Mouse (Mus musculus) forebrain, embryonic 16.5 days (tissue): Measurements from ENCODE around the gene Fstl4. TPM values are rescaled to one million over a fixed set of nuclear protein-coding genes. Genes with fewer than 3 reads are reported as not detected.

ENCODE experiments used
- ATAC-seq: fragments of 200-750 bp; cut with Nextera tagmentation; 2 replicates; pipeline ENCODE4 v1.8.0; 2017; ENCODE audit warnings: mild to moderate bottlenecking, moderate library complexity
- H3K27ac ChIP-seq: fragments of 300-500 bp; sonication (generic); 2 replicates; pipeline ENCODE4 v1.5.1; 2014; ENCODE audit warnings: low read length, control low read depth
- H3K27me3 ChIP-seq: fragments of 300-500 bp; sonication (generic); replicated peaks from 2 replicates; pipeline ENCODE4 v1.6.1; 2014; ENCODE audit warnings: low read length; ENCODE audit not compliant: control insufficient read depth, insufficient read depth
- H3K36me3 ChIP-seq: fragments of 300-500 bp; sonication (generic); 2 replicates; pipeline ENCODE4 v1.6.1; 2014; ENCODE audit not compliant: control insufficient read depth, insufficient read depth
- H3K4me1 ChIP-seq: fragments of 300-500 bp; sonication (generic); replicated peaks from 2 replicates; pipeline ENCODE4 v1.6.1; 2014; ENCODE audit warnings: low read length; ENCODE audit not compliant: control insufficient read depth, insufficient read depth
- H3K4me2 ChIP-seq: fragments of 300-500 bp; sonication (generic); 2 replicates; pipeline ENCODE4 v1.6.1; 2014; ENCODE audit warnings: mild to moderate bottlenecking, low read length, control low read depth
- H3K4me3 ChIP-seq: fragments of 300-500 bp; sonication (generic); replicated peaks from 2 replicates; pipeline ENCODE4 v1.5.1; 2014; ENCODE audit warnings: mild to moderate bottlenecking, low read length, control low read depth
- H3K9ac ChIP-seq: fragments of 300-500 bp; sonication (generic); replicated peaks from 2 replicates; pipeline ENCODE4 v1.6.1; 2014; ENCODE audit warnings: low read depth, low read length, control low read depth
- H3K9me3 ChIP-seq: fragments of 300-500 bp; sonication (generic); 2 replicates; pipeline ENCODE4 v1.6.1; 2016; ENCODE audit warnings: low read length; ENCODE audit not compliant: control insufficient read depth
- WGBS: fragments of 180-500 bp; shearing (Covaris S2); extraction: QIAGEN DNeasy Blood & Tissue Kit; methylation state at CpG from one replicate; pipeline ENCODE4 v1.1.7; 2014; 5-methylcytosine and 5-hydroxymethylcytosine counted together
- polyA plus RNA-seq: library from polyadenylated mRNA; unstranded; fragments of >200 nt; fragmentation: Nextera tagmentation; extraction: Ambion mirVana; gene quantifications from 2 replicates; pipeline ENCODE4 v1.2.1, GENCODE M21; 2015

Gene Fstl4
- polyA plus RNA-seq, 1 experiment from 2014 or later: 6.4 TPM

- H3K9ac ChIP-seq: no peak overlapping the region
- H3K4me1 ChIP-seq: no peaks in the 10 kb centered on the region
- H3K36me3 ChIP-seq: no peaks in the 10 kb centered on the region
- 92% methylated on average over 6 of the region's 6 CpGs for WGBS
- H3K27me3 ChIP-seq: no peaks in the 10 kb centered on the region
- no peak for ATAC-seq
- H3K9me3 ChIP-seq: no peaks in the 10 kb centered on the region
- no peak overlapping the region for H3K4me2 ChIP-seq
- H3K4me3 ChIP-seq: no peak overlapping the region
- H3K27ac ChIP-seq: no peak overlapping the region
These were observed 333.4 kb downstream of the Fstl4 start for GRCm38 (mm10) chr11:53097870-53098269.

- Histone ChIP-seq H3K4me3 (no peak overlapping the region), H3K4me1 (no peaks in the 10 kb centered on the region), H3K27me3 (no peaks in the 10 kb centered on the region), H3K27ac (no peak overlapping the region), H3K4me2 (no peak overlapping the region), H3K9me3 (no peaks in the 10 kb centered on the region), H3K36me3 (no peaks in the 10 kb centered on the region), H3K9ac (no peak overlapping the region)
- no peak for ATAC-seq
- 40% methylated on average over 3 of the region's 3 CpGs for WGBS
These were observed 334.4 kb downstream of the Fstl4 start for GRCm38 (mm10) chr11:53098780-53099198.

GRCm38 (mm10) chr11:53099322-53099721 is 334.9 kb downstream of the Fstl4 start:
- no peak overlapping the region for H3K9ac ChIP-seq
- H3K4me1 ChIP-seq: no peaks in the 10 kb centered on the region
- H3K4me2 ChIP-seq: no peak overlapping the region
- H3K27ac ChIP-seq: no peak overlapping the region
- no peaks in the 10 kb centered on the region for H3K9me3 ChIP-seq
- H3K36me3 ChIP-seq: no peaks in the 10 kb centered on the region
- ATAC-seq: no peak
- H3K27me3 ChIP-seq: no peaks in the 10 kb centered on the region
- H3K4me3 ChIP-seq: no peak overlapping the region
- WGBS: 92% methylated on average over 5 of the region's 5 CpGs

- Histone ChIP-seq H3K27me3 (no peaks in the 10 kb centered on the region), H3K27ac (no peak overlapping the region), H3K4me2 (no peak overlapping the region), H3K36me3 (no peaks in the 10 kb centered on the region), H3K9ac (no peak overlapping the region), H3K9me3 (no peaks in the 10 kb centered on the region), H3K4me1 (no peaks in the 10 kb centered on the region), H3K4me3 (no peak overlapping the region)
- no peak for ATAC-seq
- WGBS: 89% methylated on average over 5 of the region's 5 CpGs
These were observed 337.3 kb downstream of the Fstl4 start for GRCm38 (mm10) chr11:53101732-53102131.

GRCm38 (mm10) chr11:53103601-53104325 is 339.3 kb downstream of the Fstl4 start:
- H3K36me3 ChIP-seq: no peaks in the 10 kb centered on the region
- H3K4me3 ChIP-seq: no peak overlapping the region
- WGBS: 30% methylated on average over 10 of the region's 10 CpGs
- no peaks in the 10 kb centered on the region for H3K9me3 ChIP-seq
- no peak overlapping the region for H3K9ac ChIP-seq
- H3K27ac ChIP-seq: no peak overlapping the region
- H3K4me2 ChIP-seq: no peak overlapping the region
- H3K4me1 ChIP-seq: no peaks in the 10 kb centered on the region; the same call in 1 of the 2 replicates
- no peak for ATAC-seq
- no peaks in the 10 kb centered on the region for H3K27me3 ChIP-seq

GRCm38 (mm10) chr11:53107706-53108105 is 343.3 kb downstream of the Fstl4 start:
- WGBS: 42% methylated on average over 5 of the region's 5 CpGs
- H3K4me2 ChIP-seq: no peak overlapping the region
- ATAC-seq: no peak

GRCm38 (mm10) chr11:53108798-53109197 is 344.4 kb downstream of the Fstl4 start:
- no peaks in the 10 kb centered on the region for H3K9me3 ChIP-seq
- 92% methylated on average over 6 of the region's 6 CpGs for WGBS
- no peaks in the 10 kb centered on the region; the same call in 1 of the 2 replicates for H3K4me1 ChIP-seq
- H3K4me2 ChIP-seq: no peak overlapping the region
- no peaks in the 10 kb centered on the region for H3K36me3 ChIP-seq
- H3K27ac ChIP-seq: no peak overlapping the region
- no peak overlapping the region for H3K4me3 ChIP-seq
- ATAC-seq: no peak
- H3K9ac ChIP-seq: no peak overlapping the region
- H3K27me3 ChIP-seq: no peaks in the 10 kb centered on the region

More at GRCm38 (mm10) chr11:53107706-53108105, 343.3 kb downstream of the Fstl4 start:
- Histone ChIP-seq H3K36me3 (no peaks in the 10 kb centered on the region), H3K27ac (no peak overlapping the region), H3K9ac (no peak overlapping the region), H3K9me3 (no peaks in the 10 kb centered on the region), H3K27me3 (no peaks in the 10 kb centered on the region), H3K4me1 (no peaks in the 10 kb centered on the region; the same call in 1 of the 2 replicates), H3K4me3 (no peak overlapping the region)

- no peak overlapping the region for H3K4me3 ChIP-seq
- H3K9ac ChIP-seq: no peak overlapping the region
- H3K27me3 ChIP-seq: no peaks in the 10 kb centered on the region
- 58% methylated on average over 6 of the region's 6 CpGs for WGBS
- H3K27ac ChIP-seq: no peak overlapping the region
- H3K9me3 ChIP-seq: no peaks in the 10 kb centered on the region
- no peak overlapping the region for H3K4me2 ChIP-seq
- H3K36me3 ChIP-seq: no peaks in the 10 kb centered on the region
- H3K4me1 ChIP-seq: no peaks in the 10 kb centered on the region; the same call in 1 of the 2 replicates
- ATAC-seq: no peak
These were observed 345.4 kb downstream of the Fstl4 start for GRCm38 (mm10) chr11:53109701-53110467.

GRCm38 (mm10) chr11:53115711-53116110 is 351.3 kb downstream of the Fstl4 start:
- Histone ChIP-seq H3K4me2 (no peak overlapping the region), H3K27me3 (no peaks in the 10 kb centered on the region), H3K4me3 (no peak overlapping the region), H3K36me3 (no peaks in the 10 kb centered on the region), H3K9me3 (no peaks in the 10 kb centered on the region), H3K27ac (no peak overlapping the region), H3K4me1 (peaks cover 5% of the 10 kb centered on the region; the same call in 1 of the 2 replicates), H3K9ac (no peak overlapping the region)
- WGBS: 84% methylated on average over 4 of the region's 4 CpGs
- ATAC-seq: no peak
